Mouse (Mus musculus) 3T3-L1 (cell line): ENCODE measurements around the gene Gm20388.

Source experiments
- DNase-seq: peaks from one replicate; pipeline ENCODE4 v3.0.0-alpha.2; 2015; ENCODE audit warnings: low read depth, low spot score

The Gm20388 gene

GRCm38 (mm10) chr8:120192118-120192517 is 281.5 kb downstream of the Gm20388 start:
- no peak for DNase-seq

GRCm38 (mm10) chr8:120201351-120201750 is 290.7 kb downstream of the Gm20388 start:
- DNase-seq, result no peak

GRCm38 (mm10) chr8:120202546-120202945 is 291.9 kb downstream of the Gm20388 start:
- no peak for DNase-seq

GRCm38 (mm10) chr8:120204736-120205360 is 294.2 kb downstream of the Gm20388 start:
- DNase-seq, result no peak

GRCm38 (mm10) chr8:120205916-120206315 is 295.3 kb downstream of the Gm20388 start:
- peak; percentile 55 for DNase-seq

- no peak for DNase-seq
Measured at GRCm38 (mm10) chr8:120207364-120207763, 296.7 kb downstream of the Gm20388 start.

GRCm38 (mm10) chr8:120208113-120208512 is 297.5 kb downstream of the Gm20388 start:
- no peak for DNase-seq

- DNase-seq, result no peak
Measured at GRCm38 (mm10) chr8:120211345-120211744, 300.7 kb downstream of the Gm20388 start.

- DNase-seq, result no peak
Measured at GRCm38 (mm10) chr8:120212596-120212995, 302.0 kb downstream of the Gm20388 start.

GRCm38 (mm10) chr8:120213229-120213628 is 302.6 kb downstream of the Gm20388 start:
- DNase-seq, result no peak

GRCm38 (mm10) chr8:120213939-120214338 is 303.3 kb downstream of the Gm20388 start:
- no peak for DNase-seq

GRCm38 (mm10) chr8:120215416-120216141 is 304.9 kb downstream of the Gm20388 start:
- DNase-seq, result peak; percentile 95

GRCm38 (mm10) chr8:120216855-120217830 is 306.5 kb downstream of the Gm20388 start:
- peak; percentile 99 for DNase-seq

GRCm38 (mm10) chr8:120222548-120222947 is 311.9 kb downstream of the Gm20388 start:
- DNase-seq, result no peak

- peak; percentile 59 for DNase-seq
Measured at GRCm38 (mm10) chr8:120224521-120225420, 314.1 kb downstream of the Gm20388 start.

GRCm38 (mm10) chr8:120225421-120226151 is 314.9 kb downstream of the Gm20388 start:
- peak; percentile 76 for DNase-seq

- peak; percentile 47 for DNase-seq
Measured at GRCm38 (mm10) chr8:120226700-120227577, 316.3 kb downstream of the Gm20388 start.

- peak; percentile 53 for DNase-seq
Measured at GRCm38 (mm10) chr8:120227578-120227876, 316.9 kb downstream of the Gm20388 start.

- DNase-seq, result peak; percentile 90
Measured at GRCm38 (mm10) chr8:120227891-120228591, 317.4 kb downstream of the Gm20388 start, which contains the start of gene Gse1. Gene Gse1, plus strand, starts transcription at chr8:120228456.
